Mouse (Mus musculus) CH12.LX (cell line): ENCODE data around the gene Irf2. TPM values are rescaled to one million over a fixed set of nuclear protein-coding genes. Genes with fewer than 3 reads are reported as not detected.

Experiments used
- DNase-seq: peaks from one replicate; pipeline ENCODE4 v3.0.0-alpha.2; 2013; ENCODE audit errors: extremely low read depth
- H3K27ac ChIP-seq: 2 replicates; pipeline ENCODE4 v1.5.1; 2012; ENCODE audit warnings: low read depth, mild to moderate bottlenecking, control low read depth, moderate library complexity; ENCODE audit not compliant: insufficient read depth
- H3K27me3 ChIP-seq: replicated peaks from 2 replicates; pipeline ENCODE3; 2012; ENCODE audit warnings: inconsistent platforms
- H3K36me3 ChIP-seq, 2 experiments: replicated peaks in 1 of 2; 2 replicates each; pipeline versions ENCODE3 to v1.6.1; 2012; ENCODE audit warnings: inconsistent platforms in 1 of 2, low read length in 1 of 2, mild to moderate bottlenecking in 1 of 2, mixed read lengths in 1 of 2, moderate library complexity in 1 of 2; ENCODE audit not compliant: control insufficient read depth in 1 of 2, insufficient read depth in 1 of 2
- H3K4me1 ChIP-seq, 2 experiments: 2 replicates each; pipeline ENCODE4 v1.6.1; 2012; ENCODE audit warnings: inconsistent platforms in 1 of 2, moderate library complexity in 1 of 2; ENCODE audit not compliant: insufficient read depth in 2 of 2, control insufficient read depth in 1 of 2
- H3K4me2 ChIP-seq: 2 replicates; pipeline ENCODE4 v1.6.1; 2012; ENCODE audit warnings: low read depth, mild to moderate bottlenecking, control low read depth; ENCODE audit not compliant: poor library complexity, insufficient read depth, severe bottlenecking
- H3K4me3 ChIP-seq, 3 experiments: fragments of 150-350 bp in 1 of 3; sonication (generic) in 1 of 3; replicated peaks in 1 of 3; 2 replicates each; pipeline versions ENCODE3 to v1.5.1; 2011 to 2012; ENCODE audit warnings: low read depth in 2 of 3, low read length in 2 of 3, mild to moderate bottlenecking in 2 of 3, moderate library complexity in 2 of 3, control low read depth in 1 of 3, improper control_type of control experiment in 1 of 3, inconsistent platforms in 1 of 3, mixed read lengths in 1 of 3; ENCODE audit not compliant: poor library complexity in 1 of 3
- H3K79me2 ChIP-seq: replicated peaks from 2 replicates; pipeline ENCODE4 v1.6.1; 2012; ENCODE audit warnings: mild to moderate bottlenecking, moderate library complexity; ENCODE audit not compliant: control insufficient read depth, poor library complexity, insufficient read depth, severe bottlenecking; ENCODE audit errors: extremely low read depth
- H3K9ac ChIP-seq: 2 replicates; pipeline ENCODE4 v1.6.1; 2012; ENCODE audit warnings: low read depth, mild to moderate bottlenecking, control low read depth, moderate library complexity; ENCODE audit not compliant: insufficient read depth
- H3K9me3 ChIP-seq: replicated peaks from 2 replicates; pipeline ENCODE3; 2012; ENCODE audit warnings: low read length, inconsistent platforms, mixed read lengths
- BHLHE40 ChIP-seq: IDR thresholded peaks from 2 replicates; pipeline ENCODE4 v1.6.1; 2011; ENCODE audit warnings: mild to moderate bottlenecking, low read depth, low read length, improper control_type of control experiment
- CHD1 ChIP-seq: IDR thresholded peaks from 2 replicates; pipeline ENCODE4 v1.6.1; 2012; ENCODE audit warnings: low read depth, low read length, improper control_type of control experiment, inconsistent platforms
- CHD2 ChIP-seq: IDR thresholded peaks from 2 replicates; pipeline ENCODE4 v1.6.1; 2011; ENCODE audit warnings: low read length, improper control_type of control experiment
- CTCF ChIP-seq, 2 experiments: IDR thresholded peaks in 1 of 2; conservative IDR thresholded peaks in 1 of 2; 2 replicates each; pipeline ENCODE4 v1.5.1; 2011 to 2012; ENCODE audit warnings: low read depth in 2 of 2, low read length in 2 of 2, improper control_type of control experiment in 1 of 2, inconsistent platforms in 1 of 2, mild to moderate bottlenecking in 1 of 2, moderate library complexity in 1 of 2
- E2F4 ChIP-seq: IDR thresholded peaks from 2 replicates; pipeline ENCODE4 v1.6.1; 2011; ENCODE audit warnings: low read depth, low read length, improper control_type of control experiment; ENCODE audit not compliant: insufficient replicate concordance
- ELF1 ChIP-seq: IDR thresholded peaks from 2 replicates; pipeline ENCODE4 v1.6.1; 2014; ENCODE audit warnings: low read depth, mild to moderate bottlenecking, inconsistent platforms, low read length, improper control_type of control experiment
- EP300 ChIP-seq: IDR thresholded peaks from 2 replicates; pipeline ENCODE4 v1.6.1; 2011; ENCODE audit warnings: low read length, improper control_type of control experiment
- ETS1 ChIP-seq: conservative IDR thresholded peaks from 2 replicates; pipeline ENCODE4 v1.6.1; 2012; ENCODE audit warnings: low read depth, mild to moderate bottlenecking, inconsistent platforms, low read length, improper control_type of control experiment, moderate library complexity
- GABPA ChIP-seq: IDR thresholded peaks from 2 replicates; pipeline ENCODE4 v1.6.1; 2012; ENCODE audit warnings: low read depth, low read length, improper control_type of control experiment, inconsistent platforms; ENCODE audit not compliant: insufficient replicate concordance
- HCFC1 ChIP-seq: IDR thresholded peaks from 2 replicates; pipeline ENCODE4 v1.6.1; 2012; ENCODE audit warnings: low read depth, mild to moderate bottlenecking, inconsistent platforms, low read length, improper control_type of control experiment
- IRF4 ChIP-seq: IDR thresholded peaks from 2 replicates; pipeline ENCODE4 v1.6.1; 2014; ENCODE audit warnings: low read depth, mild to moderate bottlenecking, inconsistent platforms, low read length, improper control_type of control experiment
- JUN ChIP-seq: IDR thresholded peaks from 2 replicates; pipeline ENCODE4 v1.6.1; 2011; ENCODE audit warnings: low read depth, mild to moderate bottlenecking, low read length, improper control_type of control experiment, moderate library complexity; ENCODE audit not compliant: insufficient read depth
- JUND ChIP-seq: conservative IDR thresholded peaks from 2 replicates; pipeline ENCODE4 v1.6.1; 2011; ENCODE audit warnings: low read depth, low read length, improper control_type of control experiment
- KAT2A ChIP-seq: IDR thresholded peaks from 2 replicates; pipeline ENCODE4 v1.6.1; 2012; ENCODE audit warnings: low read length, improper control_type of control experiment, inconsistent platforms; ENCODE audit not compliant: insufficient replicate concordance
- MAFK ChIP-seq: IDR thresholded peaks from 2 replicates; pipeline ENCODE4 v1.6.1; 2011; ENCODE audit warnings: low read length, improper control_type of control experiment; ENCODE audit not compliant: insufficient replicate concordance
- MAX ChIP-seq: IDR thresholded peaks from 2 replicates; pipeline ENCODE4 v1.6.1; 2011; ENCODE audit warnings: low read length, improper control_type of control experiment
- MAZ ChIP-seq: IDR thresholded peaks from 2 replicates; pipeline ENCODE4 v1.6.1; 2012; ENCODE audit warnings: low read depth, mild to moderate bottlenecking, inconsistent platforms, low read length, improper control_type of control experiment, moderate library complexity
- MEF2A ChIP-seq: IDR thresholded peaks from 2 replicates; pipeline ENCODE4 v1.6.1; 2014; ENCODE audit warnings: low read depth, mild to moderate bottlenecking, inconsistent platforms, low read length, improper control_type of control experiment, borderline replicate concordance
- MXI1 ChIP-seq: IDR thresholded peaks from 2 replicates; pipeline ENCODE4 v1.6.1; 2011; ENCODE audit warnings: mild to moderate bottlenecking, low read depth, low read length, improper control_type of control experiment
- MYC ChIP-seq: IDR thresholded peaks from 2 replicates; pipeline ENCODE4 v1.6.1; 2011; ENCODE audit warnings: low read depth, mild to moderate bottlenecking, improper control_type of control experiment, low read length
- NELFE ChIP-seq: IDR thresholded peaks from 2 replicates; pipeline ENCODE4 v1.6.1; 2011; ENCODE audit warnings: low read depth, low read length, improper control_type of control experiment
- NRF1 ChIP-seq: IDR thresholded peaks from 2 replicates; pipeline ENCODE4 v1.6.1; 2014; ENCODE audit warnings: low read depth, mild to moderate bottlenecking, inconsistent platforms, low read length, improper control_type of control experiment, moderate library complexity
- PAX5 ChIP-seq: IDR thresholded peaks from 2 replicates; pipeline ENCODE4 v1.6.1; 2012; ENCODE audit warnings: low read length, inconsistent platforms, mixed read lengths
- POLR2A ChIP-seq: IDR thresholded peaks from 2 replicates; pipeline ENCODE4 v1.6.1; 2011; ENCODE audit warnings: low read depth, mild to moderate bottlenecking, improper control_type of control experiment, low read length
- POLR2AphosphoS2 ChIP-seq: IDR thresholded peaks from 2 replicates; pipeline ENCODE4 v1.6.1; 2011; ENCODE audit warnings: low read depth, low read length, improper control_type of control experiment
- RAD21 ChIP-seq: IDR thresholded peaks from 2 replicates; pipeline ENCODE4 v1.6.1; 2011; ENCODE audit warnings: low read depth, mild to moderate bottlenecking, low read length, improper control_type of control experiment, moderate library complexity
- RCOR1 ChIP-seq: conservative IDR thresholded peaks from 2 replicates; pipeline ENCODE4 v1.6.1; 2012; ENCODE audit warnings: low read depth, mild to moderate bottlenecking, inconsistent platforms, low read length, improper control_type of control experiment
- SIN3A ChIP-seq: IDR thresholded peaks from 2 replicates; pipeline ENCODE4 v1.6.1; 2012; ENCODE audit warnings: low read length, improper control_type of control experiment, inconsistent platforms
- SMC3 ChIP-seq: IDR thresholded peaks from 2 replicates; pipeline ENCODE4 v1.6.1; 2011; ENCODE audit warnings: low read depth, low read length, improper control_type of control experiment
- TBP ChIP-seq: conservative IDR thresholded peaks from 2 replicates; pipeline ENCODE4 v1.6.1; 2011; ENCODE audit warnings: low read depth, low read length, improper control_type of control experiment
- TCF12 ChIP-seq: IDR thresholded peaks from 2 replicates; pipeline ENCODE4 v1.6.1; 2014; ENCODE audit warnings: low read depth, mild to moderate bottlenecking, inconsistent platforms, low read length, improper control_type of control experiment
- UBTF ChIP-seq: IDR thresholded peaks from 2 replicates; pipeline ENCODE4 v1.6.1; 2012; ENCODE audit warnings: low read depth, mild to moderate bottlenecking, inconsistent platforms, low read length, improper control_type of control experiment, moderate library complexity
- USF1 ChIP-seq: IDR thresholded peaks from 2 replicates; pipeline ENCODE4 v1.6.1; 2014; ENCODE audit warnings: low read depth, mild to moderate bottlenecking, inconsistent platforms, low read length, improper control_type of control experiment
- USF2 ChIP-seq: conservative IDR thresholded peaks from 2 replicates; pipeline ENCODE4 v1.6.1; 2011; ENCODE audit warnings: low read depth, low read length, improper control_type of control experiment
- ZC3H11A ChIP-seq: IDR thresholded peaks from 2 replicates; pipeline ENCODE4 v1.6.1; 2012; ENCODE audit warnings: low read depth, mild to moderate bottlenecking, inconsistent platforms, low read length, improper control_type of control experiment
- ZKSCAN1 ChIP-seq: IDR thresholded peaks from 2 replicates; pipeline ENCODE4 v1.6.1; 2012; ENCODE audit warnings: low read depth, inconsistent platforms, low read length, improper control_type of control experiment, borderline replicate concordance
- ZMIZ1 ChIP-seq: IDR thresholded peaks from 2 replicates; pipeline ENCODE4 v1.6.1; 2012; ENCODE audit warnings: low read depth, mild to moderate bottlenecking, inconsistent platforms, low read length, improper control_type of control experiment
- ZNF384 ChIP-seq: IDR thresholded peaks from 2 replicates; pipeline ENCODE4 v1.6.1; 2012; ENCODE audit warnings: low read depth, low read length, improper control_type of control experiment, inconsistent platforms
- dilution Hi-C: fragments of 300-500 bp; cut with MboI; formaldehyde crosslinking; loops from 2 replicates; pipeline ENCODE4 v1.14.3; 2020; ENCODE audit warnings: low sequenced_read_pairs; ENCODE audit not compliant: extremely low pct_unique_long_range_greater_than_20kb, extremely low pct_ligation_motif_present
- in situ Hi-C: fragments of 300-500 bp; cut with MboI; formaldehyde crosslinking; loops from 3 replicates; pipeline ENCODE4 v1.14.3; 2019; ENCODE audit warnings: low sequenced_read_pairs, low pct_ligation_motif_present, low pct_unique_long_range_greater_than_20kb, mixed read lengths
- polyA plus RNA-seq: library from polyadenylated mRNA; unstranded; fragments of >175 nt; gene quantifications from 2 replicates; pipeline ENCODE4 v1.2.1, GENCODE M21; 2012; ENCODE audit warnings: low read depth; ENCODE audit not compliant: insufficient read length
- total RNA-seq, 2 experiments: library from RNA; depleted of rRNA; stranded (reverse); fragments of 300-350 nt in 1 of 2; fragments of >200 nt in 1 of 2; gene quantifications; 2 replicates each; pipeline ENCODE4 v1.2.3; 2012 to 2014

The Irf2 gene
- total and polyA plus RNA-seq, 3 experiments, result 7.1 to 37.4 (median 10.2) TPM

GRCm38 (mm10) chr8:46710289-46710688 lies 29.2 kb upstream of the Irf2 start:
- DNase-seq, result peak; percentile 69
- peaks cover 16 to 70% of the 10 kb centered on the region in 2 experiments for H3K4me1 ChIP-seq
- in situ Hi-C loops, result no loop called here
- H3K9ac ChIP-seq, result no peak overlapping the region
- H3K4me2 ChIP-seq, result peak overlapping the region; percentile 54
- dilution Hi-C loops, result no loop called here
- H3K27me3 ChIP-seq, result peaks cover 9% of the 10 kb centered on the region
- peaks cover 3% of the 10 kb centered on the region for H3K9me3 ChIP-seq
- TF ChIP-seq MEF2A (peak; percentile 88), RAD21 (no peak), ZNF384 (no peak), USF2 (no peak), ZC3H11A (no peak), CHD1 (no peak), ZMIZ1 (no peak), TBP (no peak), TCF12 (peak; percentile 76), CTCF (conservative IDR thresholded peaks at IDR 0.05 in 1 of 2, IDR thresholded peaks at IDR 0.05 in 1 of 2; ENCODE audit: low read depth in 2 of 2, low read length in 2 of 2) (no peak), MAX (peak; percentile 67), UBTF (no peak), POLR2A (no peak; the same call in 1 of the 2 replicates), MYC (peak; percentile 86), BHLHE40 (peak; percentile 70), GABPA (no peak), HCFC1 (no peak), POLR2AphosphoS2 (no peak), PAX5 (no peak), NRF1 (no peak), MAZ (no peak), CHD2 (no peak), E2F4 (no peak), SMC3 (no peak), JUND (peak; percentile 41; the same call in 1 of the 2 replicates), KAT2A (no peak), ETS1 (peak; percentile 79), RCOR1 (no peak), MXI1 (no peak), ZKSCAN1 (no peak), IRF4 (peak; percentile 46), USF1 (no peak), MAFK (peak; percentile 78; the same call in 1 of the 2 replicates), NELFE (no peak), ELF1 (0 out of 2 replicates have a peak, but pooled peaks have one; percentile 7), JUN (0 out of 2 replicates have a peak, but pooled peaks have one; percentile 10), EP300 (peak; percentile 79), SIN3A (0 out of 2 replicates have a peak, but pooled peaks have one; percentile 33)
- no peaks in the 10 kb centered on the region for H3K79me2 ChIP-seq
- H3K4me3 ChIP-seq, result no peak overlapping the region
- peak overlapping the region; percentile 28; the same call in 1 of the 2 replicates for H3K27ac ChIP-seq
- no peaks in the 10 kb centered on the region for H3K36me3 ChIP-seq
